Mouse (Mus musculus) liver, embryonic 15.5 days (tissue): ENCODE measurements around the gene Hsd11b1. TPM values are rescaled to one million over a fixed set of nuclear protein-coding genes. Genes with fewer than 3 reads are reported as not detected.
"Not testable (repeated sequence)": the region's sequence is repeated elsewhere in the genome, so short reads cannot be mapped to it uniquely, and the experiment has no call there.

Experiments used
- ATAC-seq: fragments of 200-750 bp; cut with Nextera tagmentation; 2 replicates; pipeline ENCODE4 v1.8.0; 2017; ENCODE audit warnings: moderate number of reproducible peaks, mild to moderate bottlenecking, moderate library complexity; ENCODE audit not compliant: insufficient read depth
- H3K27ac ChIP-seq: fragments of 300-500 bp; sonication (generic); replicated peaks from 2 replicates; pipeline ENCODE4 v1.5.1; 2015; ENCODE audit warnings: mild to moderate bottlenecking, inconsistent platforms
- H3K27me3 ChIP-seq: fragments of 300-500 bp; sonication (generic); 2 replicates; pipeline ENCODE4 v1.6.1; 2015; ENCODE audit warnings: mild to moderate bottlenecking, inconsistent platforms
- H3K36me3 ChIP-seq: fragments of 300-500 bp; sonication (generic); replicated peaks from 2 replicates; pipeline ENCODE4 v1.6.1; 2015; ENCODE audit warnings: moderate library complexity, mild to moderate bottlenecking, inconsistent platforms
- H3K4me1 ChIP-seq: fragments of 300-500 bp; sonication (generic); replicated peaks from 2 replicates; pipeline ENCODE4 v1.6.1; 2015; ENCODE audit warnings: inconsistent platforms
- H3K4me2 ChIP-seq: fragments of 300-500 bp; sonication (generic); 2 replicates; pipeline ENCODE4 v1.6.1; 2015; ENCODE audit warnings: moderate library complexity, mild to moderate bottlenecking, inconsistent platforms
- H3K4me3 ChIP-seq: fragments of 300-500 bp; sonication (generic); replicated peaks from 2 replicates; pipeline ENCODE4 v1.5.1; 2015; ENCODE audit warnings: mild to moderate bottlenecking, inconsistent platforms
- H3K9ac ChIP-seq: fragments of 300-500 bp; sonication (generic); 2 replicates; pipeline ENCODE4 v1.6.1; 2015; ENCODE audit warnings: moderate library complexity, mild to moderate bottlenecking, inconsistent platforms
- H3K9me3 ChIP-seq: fragments of 300-500 bp; sonication (generic); replicated peaks from 2 replicates; pipeline ENCODE4 v1.6.1; 2016; ENCODE audit warnings: inconsistent platforms
- WGBS: fragments of 180-500 bp; shearing (Covaris S2); methylation state at CpG from one replicate; pipeline ENCODE4 v1.1.7; 2015; ENCODE audit warnings: mixed read lengths; ENCODE audit not compliant: insufficient replicate concordance; 5-methylcytosine and 5-hydroxymethylcytosine counted together
- polyA plus RNA-seq: library from polyadenylated mRNA; unstranded; fragments of >200 nt; fragmentation: Nextera tagmentation; extraction: Ambion mirVana; gene quantifications from 2 replicates; pipeline ENCODE4 v1.2.1, GENCODE M21; 2015

The Hsd11b1 gene
- polyA plus RNA-seq, 1 experiment from 2014 or later = 12.7 TPM

GRCm38 (mm10) chr1:193259559-193259958 is 4.3 kb downstream of the Hsd11b1 start:
- Histone ChIP-seq H3K27ac (no peak overlapping the region), H3K4me2 (no peak overlapping the region), H3K9ac (no peak overlapping the region), H3K4me3 (no peak overlapping the region), H3K4me1 (no peaks in the 10 kb centered on the region), H3K9me3 (no peaks in the 10 kb centered on the region), H3K27me3 (no peaks in the 10 kb centered on the region), H3K36me3 (no peaks in the 10 kb centered on the region)
- no peak for ATAC-seq
- 74% methylated on average over 9 of the region's 9 CpGs for WGBS

DNA sequence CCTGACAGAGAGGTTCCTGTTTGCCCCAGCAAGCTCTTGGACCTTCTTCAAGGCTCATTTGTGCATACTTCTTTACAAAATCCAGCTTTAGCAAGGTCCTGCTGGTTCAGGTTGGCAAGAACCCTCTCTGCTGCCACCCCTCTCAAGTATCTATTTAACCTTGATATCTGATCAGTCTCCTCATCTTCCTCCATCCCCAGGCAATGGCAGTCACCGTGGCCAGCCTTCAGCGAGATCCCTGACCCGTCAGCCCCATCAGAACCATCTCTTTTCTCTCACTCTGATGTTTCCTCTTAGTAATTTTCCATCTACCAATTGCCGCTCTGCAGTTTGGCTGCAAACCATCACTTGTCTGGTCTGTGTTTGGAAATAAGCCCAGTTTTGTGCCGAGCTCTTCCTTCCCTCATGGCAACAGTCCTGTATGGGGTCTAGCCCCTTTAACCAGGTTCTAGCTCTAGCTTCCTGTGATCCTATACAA is 7.2 kb downstream of the Hsd11b1 start:
- H3K4me3 ChIP-seq = no peak overlapping the region
- H3K27ac ChIP-seq = no peak overlapping the region
- no peaks in the 10 kb centered on the region for H3K4me1 ChIP-seq
- H3K9ac ChIP-seq = no peak overlapping the region
- H3K9me3 ChIP-seq = no peaks in the 10 kb centered on the region
- H3K4me2 ChIP-seq = no peak overlapping the region
- no peaks in the 10 kb centered on the region for H3K27me3 ChIP-seq
- 46% methylated on average over 5 of the region's 5 CpGs for WGBS
- no peaks in the 10 kb centered on the region for H3K36me3 ChIP-seq
- no peak for ATAC-seq

DNA sequence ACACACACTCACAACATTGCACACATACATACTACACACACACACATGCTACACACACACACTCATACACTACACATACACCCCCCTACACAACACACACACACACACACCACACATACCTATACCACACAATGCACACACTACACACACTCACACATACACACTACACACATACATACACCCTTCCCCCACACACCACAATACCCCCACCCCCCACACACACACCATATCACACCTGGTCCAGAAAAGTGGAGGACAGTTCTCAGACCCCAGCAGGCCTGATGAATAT is 7.6 kb downstream of the Hsd11b1 start:
- no peak overlapping the region for H3K4me2 ChIP-seq
- H3K27me3 ChIP-seq = no peaks in the 10 kb centered on the region
- H3K9me3 ChIP-seq = no peaks in the 10 kb centered on the region
- no peaks in the 10 kb centered on the region for H3K4me1 ChIP-seq
- ATAC-seq = 0 out of 2 replicates have a peak, but pooled peaks have one; percentile 42
- no peak overlapping the region for H3K4me3 ChIP-seq
- no peaks in the 10 kb centered on the region for H3K36me3 ChIP-seq
- H3K9ac ChIP-seq = no peak overlapping the region
- no peak overlapping the region for H3K27ac ChIP-seq

GRCm38 (mm10) chr1:193255488-193256288 is 8.2 kb downstream of the Hsd11b1 start:
- Histone ChIP-seq H3K27me3 (no peaks in the 10 kb centered on the region), H3K4me1 (no peaks in the 10 kb centered on the region), H3K9ac (no peak overlapping the region), H3K36me3 (no peaks in the 10 kb centered on the region), H3K4me3 (no peak overlapping the region), H3K4me2 (no peak overlapping the region), H3K27ac (no peak overlapping the region), H3K9me3 (no peaks in the 10 kb centered on the region)
- WGBS = 22% methylated on average over 3 of the region's 3 CpGs
- no peak for ATAC-seq

GRCm38 (mm10) chr1:193255032-193255431 is 8.8 kb downstream of the Hsd11b1 start:
- H3K9me3 ChIP-seq = no peaks in the 10 kb centered on the region
- no peak for ATAC-seq
- H3K9ac ChIP-seq = no peak overlapping the region
- H3K4me1 ChIP-seq = no peaks in the 10 kb centered on the region
- H3K27me3 ChIP-seq = no peaks in the 10 kb centered on the region
- 57% methylated on average over 8 of the region's 8 CpGs for WGBS
- H3K4me3 ChIP-seq = no peak overlapping the region
- H3K36me3 ChIP-seq = no peaks in the 10 kb centered on the region
- no peak overlapping the region for H3K27ac ChIP-seq
- H3K4me2 ChIP-seq = no peak overlapping the region

GRCm38 (mm10) chr1:193253895-193254294 is 10.0 kb downstream of the Hsd11b1 start:
- WGBS = 47% methylated on average over 3 of the region's 3 CpGs
- not testable (repeated sequence) for H3K27me3 ChIP-seq, ATAC-seq, H3K36me3 ChIP-seq, H3K27ac ChIP-seq, H3K4me1 ChIP-seq, H3K4me3 ChIP-seq, H3K4me2 ChIP-seq, H3K9me3 ChIP-seq, H3K9ac ChIP-seq

- no peaks in the 10 kb centered on the region for H3K27me3 ChIP-seq
- no peak overlapping the region for H3K4me3 ChIP-seq
- WGBS = 30% methylated on average over 5 of the region's 5 CpGs
- no peaks in the 10 kb centered on the region for H3K4me1 ChIP-seq
- no peak overlapping the region for H3K9ac ChIP-seq
- no peak for ATAC-seq
- no peak overlapping the region for H3K27ac ChIP-seq
- no peak overlapping the region for H3K4me2 ChIP-seq
- no peaks in the 10 kb centered on the region for H3K36me3 ChIP-seq
- no peaks in the 10 kb centered on the region for H3K9me3 ChIP-seq
Observed at GRCm38 (mm10) chr1:193252616-193253015, 11.3 kb downstream of the Hsd11b1 start.

- 62% methylated on average over 7 of the region's 7 CpGs for WGBS
- H3K4me3 ChIP-seq = no peak overlapping the region
Observed at GRCm38 (mm10) chr1:193251386-193251785, 12.5 kb downstream of the Hsd11b1 start.

DNA sequence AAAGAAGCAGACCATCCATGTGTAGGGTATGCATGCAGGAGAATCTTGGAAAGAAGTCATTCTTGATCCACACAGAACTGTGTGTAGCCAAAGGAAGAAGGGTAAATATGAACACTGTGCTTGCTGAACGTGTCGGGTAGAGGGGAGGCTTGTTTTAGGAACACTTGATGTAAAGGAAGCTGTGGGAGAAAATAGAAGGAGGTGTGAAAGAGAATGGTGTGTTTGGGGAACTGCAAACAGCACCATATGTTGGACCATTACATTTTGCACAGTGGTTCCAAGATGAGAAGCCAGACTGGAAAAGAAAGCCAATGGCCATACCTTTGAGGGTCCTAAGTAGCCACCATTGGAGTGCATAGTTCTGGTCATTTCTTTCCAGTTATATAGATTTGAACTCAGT is 13.8 kb downstream of the Hsd11b1 start:
- no peak overlapping the region for H3K4me2 ChIP-seq
- H3K9me3 ChIP-seq = no peaks in the 10 kb centered on the region
- no peaks in the 10 kb centered on the region for H3K36me3 ChIP-seq
- H3K4me3 ChIP-seq = no peak overlapping the region
- no peaks in the 10 kb centered on the region for H3K27me3 ChIP-seq
- no peaks in the 10 kb centered on the region for H3K4me1 ChIP-seq
- H3K27ac ChIP-seq = no peak overlapping the region
- H3K9ac ChIP-seq = no peak overlapping the region
- ATAC-seq = no peak
- 55% methylated on average over 2 of the region's 2 CpGs for WGBS

More at GRCm38 (mm10) chr1:193251386-193251785, 12.5 kb downstream of the Hsd11b1 start:
- no peaks in the 10 kb centered on the region for H3K36me3 ChIP-seq
- H3K27me3 ChIP-seq = no peaks in the 10 kb centered on the region
- no peak for ATAC-seq
- H3K4me1 ChIP-seq = no peaks in the 10 kb centered on the region
- H3K9ac ChIP-seq = no peak overlapping the region
- H3K27ac ChIP-seq = no peak overlapping the region
- no peaks in the 10 kb centered on the region for H3K9me3 ChIP-seq
- H3K4me2 ChIP-seq = no peak overlapping the region

- Histone ChIP-seq H3K36me3 (no peaks in the 10 kb centered on the region), H3K27ac (no peak overlapping the region), H3K4me2 (no peak overlapping the region), H3K4me3 (no peak overlapping the region), H3K9me3 (no peaks in the 10 kb centered on the region), H3K4me1 (no peaks in the 10 kb centered on the region), H3K27me3 (no peaks in the 10 kb centered on the region), H3K9ac (no peak overlapping the region)
- no peak for ATAC-seq
- 72% methylated on average over 6 of the region's 6 CpGs for WGBS
Observed at GRCm38 (mm10) chr1:193244235-193244634, 19.6 kb downstream of the Hsd11b1 start.

DNA sequence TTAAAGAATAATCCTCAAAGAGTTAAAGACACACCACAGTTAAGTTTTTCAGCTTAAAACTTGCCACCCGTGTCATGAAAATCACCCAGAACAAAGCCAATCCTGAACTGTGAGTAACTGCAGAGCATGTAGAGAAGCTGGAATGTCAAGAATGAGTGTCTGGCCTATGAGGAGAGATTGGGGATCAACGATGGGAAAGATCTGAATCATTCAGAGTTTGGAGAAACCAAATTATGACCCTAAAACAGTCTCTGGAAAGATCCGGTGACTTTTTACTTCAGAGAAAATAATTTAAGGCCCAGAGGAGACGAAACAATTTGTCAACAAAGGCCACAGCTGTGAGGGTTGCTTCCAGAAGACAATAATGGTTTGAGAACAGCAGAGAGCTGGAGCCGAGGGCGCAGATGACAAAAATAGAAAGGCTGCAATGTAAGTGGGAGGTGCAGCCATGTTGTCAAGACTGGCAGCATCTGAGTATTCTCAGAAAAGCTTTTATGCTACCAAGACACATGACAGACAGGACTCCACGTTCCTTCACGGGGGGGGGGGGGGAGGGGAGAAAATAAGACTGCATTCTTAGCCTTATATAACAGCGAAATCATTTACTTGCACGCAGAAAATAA is 20.2 kb downstream of the Hsd11b1 start:
- H3K4me1 ChIP-seq = no peaks in the 10 kb centered on the region
- no peaks in the 10 kb centered on the region for H3K9me3 ChIP-seq
- no peak overlapping the region for H3K27ac ChIP-seq
- no peaks in the 10 kb centered on the region for H3K36me3 ChIP-seq
- ATAC-seq = no peak
- no peak overlapping the region for H3K9ac ChIP-seq
- no peaks in the 10 kb centered on the region for H3K27me3 ChIP-seq
- H3K4me3 ChIP-seq = no peak overlapping the region
- no peak overlapping the region for H3K4me2 ChIP-seq
- 54% methylated on average over 10 of the region's 10 CpGs for WGBS
